Mouse (Mus musculus) urinary bladder, postnatal 4 days (tissue): ENCODE data around the gene Smpd2.
"Not testable (repeated sequence)": the region's sequence is repeated elsewhere in the genome, so short reads cannot be mapped to it uniquely, and the experiment has no call there.

Experiments
- DNase-seq, 2 experiments: peaks; one replicate each; pipeline ENCODE4 v3.0.0; 2021 to 2022; ENCODE audit warnings: low spot score in 2 of 2

Smpd2 gene

DNA sequence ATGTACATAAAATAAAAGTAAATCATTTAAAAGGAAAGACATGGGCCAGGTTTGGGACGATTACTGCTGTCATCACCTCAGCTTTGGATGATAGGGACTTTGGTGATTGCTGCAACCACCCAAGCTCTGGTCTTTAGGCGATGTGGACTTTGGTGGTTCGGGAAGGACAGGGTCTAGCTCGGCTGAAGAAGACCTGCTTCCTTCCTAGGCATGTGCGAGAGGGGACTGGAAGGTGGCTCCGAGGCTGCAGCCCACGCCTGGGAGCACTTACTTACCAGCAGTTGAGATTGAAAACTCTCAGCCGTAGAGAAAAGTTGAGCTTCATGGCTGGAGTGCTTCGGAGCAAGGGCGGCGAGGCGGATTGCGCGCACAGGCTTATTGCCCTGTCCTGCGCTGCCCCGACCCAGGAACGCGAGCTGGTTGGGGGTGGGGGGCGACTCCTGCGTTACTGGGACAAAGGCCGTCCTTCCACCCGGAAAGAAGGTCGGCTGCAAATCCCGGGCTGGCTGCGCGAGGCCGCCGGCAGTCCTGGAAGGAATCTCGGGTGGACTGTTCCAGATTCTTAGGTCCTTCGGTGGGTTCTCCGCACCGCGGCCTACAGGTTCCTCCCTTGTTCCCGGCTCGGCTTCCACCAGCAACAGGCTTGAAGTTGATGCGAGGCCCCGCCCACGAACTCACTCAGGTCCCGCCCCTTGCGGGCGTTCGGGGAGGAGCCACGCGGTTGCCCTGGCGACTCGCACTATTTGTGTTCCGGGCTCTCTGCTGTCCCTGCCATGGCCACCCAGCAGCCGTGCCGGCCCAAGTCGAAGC is at the start of gene Smpd2, which contains the start of gene Ppil6:
Gene Smpd2 (minus strand): TSS at position 662 of the 810 bp plus-strand sequence.
Gene Ppil6 (plus strand): TSS at position 732 of the 810 bp plus-strand sequence.
- peak; percentile 93 to 95 for DNase-seq

DNA sequence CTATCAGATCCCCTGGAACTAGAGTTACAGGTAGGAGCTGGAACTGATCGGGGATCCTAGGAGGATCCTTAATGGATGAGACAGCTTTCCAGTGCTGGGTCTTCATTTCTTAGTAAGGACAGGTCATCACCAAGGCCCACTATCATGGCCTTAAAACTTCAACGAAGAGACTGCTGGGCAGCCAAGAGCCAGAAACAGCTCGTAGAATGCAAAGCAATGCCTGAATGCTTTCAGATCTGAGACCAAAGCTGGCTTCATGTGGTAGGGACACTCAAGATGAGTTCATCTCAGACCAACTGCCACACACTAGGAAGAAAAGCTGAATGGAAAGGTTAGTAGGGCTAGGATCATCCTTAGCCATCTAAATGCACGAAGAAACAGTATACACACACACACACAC is 48.8 kb upstream of the Smpd2 start:
- DNase-seq = no peak

DNA sequence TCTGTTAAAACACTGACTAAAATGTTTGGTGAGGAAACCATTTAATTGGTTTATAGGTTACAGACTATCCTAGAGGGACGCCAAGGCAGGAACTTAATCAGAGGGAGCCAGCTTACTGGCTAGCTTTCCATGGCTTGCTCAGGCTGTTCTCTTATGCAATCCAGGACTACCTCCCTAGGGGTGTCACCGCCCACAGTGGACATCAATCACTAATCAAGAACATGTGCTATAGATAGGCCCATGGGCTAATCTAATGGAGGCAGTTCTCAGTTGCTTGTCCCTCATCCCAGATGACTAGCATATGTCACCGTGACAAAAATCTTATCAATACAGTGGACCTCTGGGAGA is 47.8 kb upstream of the Smpd2 start:
- no peak for DNase-seq

DNA sequence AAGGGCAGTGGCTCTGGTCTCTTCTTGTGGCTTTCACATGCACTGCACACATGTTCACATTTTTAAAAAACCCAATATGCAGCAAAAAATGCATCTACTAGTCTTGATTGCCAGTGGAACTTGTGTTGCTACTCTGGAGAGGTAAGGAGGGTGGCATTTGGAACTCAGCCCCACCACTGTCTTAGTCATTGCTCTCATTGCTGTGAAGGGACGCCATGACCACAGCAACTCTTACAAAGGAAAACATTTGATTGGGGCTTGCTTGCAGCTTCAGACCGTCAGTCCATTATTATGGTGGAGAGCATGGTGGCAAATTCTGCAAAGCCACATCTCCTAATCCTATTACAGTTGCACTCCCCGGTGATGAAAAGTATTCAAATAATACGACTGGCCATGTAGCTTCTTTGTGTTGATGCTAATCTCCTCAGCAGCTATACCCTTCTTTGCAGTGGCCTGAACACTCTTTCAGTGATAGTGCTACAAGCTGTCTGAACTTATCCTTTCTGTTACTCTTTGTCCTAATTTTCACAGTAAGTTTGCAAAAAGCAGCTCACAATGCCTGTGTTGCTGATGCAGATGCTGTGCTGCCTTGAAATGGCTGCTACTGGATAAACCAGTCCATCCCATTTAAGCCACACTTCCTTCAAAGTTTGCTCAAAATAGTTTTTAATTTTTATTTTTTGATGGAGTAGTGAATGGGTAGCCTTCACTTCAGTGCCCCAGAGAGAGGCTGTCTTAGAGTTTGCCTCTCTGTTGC is 47.2 kb upstream of the Smpd2 start:
- no peak for DNase-seq

DNA sequence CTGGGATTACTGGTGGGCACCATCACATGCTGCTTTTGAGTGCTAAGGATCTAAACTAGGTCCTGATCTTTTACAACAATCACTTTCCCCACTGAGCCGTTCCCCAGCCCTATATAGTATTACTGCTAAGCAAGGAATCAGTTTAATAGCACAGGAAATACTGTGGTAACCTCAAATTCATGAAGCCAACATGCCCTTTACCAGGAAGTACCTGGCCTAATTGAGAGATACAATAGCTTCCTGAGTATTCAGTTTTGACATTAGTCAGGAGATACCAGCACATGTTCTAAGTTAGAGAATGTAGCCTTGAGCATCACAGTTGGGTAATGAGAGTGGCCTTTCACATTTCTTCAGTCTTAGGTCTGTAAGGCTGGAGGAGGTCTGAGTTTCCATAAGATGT is 46.5 kb upstream of the Smpd2 start:
- DNase-seq = no peak

- no peak for DNase-seq
These were observed 45.8 kb upstream of the Smpd2 start for GRCm38 (mm10) chr10:41535991-41536390.

DNA sequence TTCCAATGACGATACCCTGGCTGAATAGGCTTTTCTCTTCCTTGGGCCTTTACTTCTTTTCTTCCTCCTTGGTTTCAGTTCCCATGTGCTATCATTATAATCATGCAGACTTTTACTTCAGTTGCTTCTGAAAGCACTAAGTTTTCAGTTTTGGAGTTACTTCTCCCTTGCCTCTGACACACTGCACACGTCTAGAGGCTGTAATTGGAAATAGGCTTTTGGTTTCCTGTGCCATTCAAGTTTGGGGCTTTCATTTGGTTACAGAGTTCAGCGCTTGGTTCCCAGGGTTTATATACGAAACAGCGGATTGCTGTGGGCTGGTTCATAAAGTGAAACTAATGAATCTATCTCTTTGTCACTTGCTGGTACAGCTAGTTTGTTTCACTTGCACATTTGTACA is 39.8 kb upstream of the Smpd2 start:
- DNase-seq = no peak

- DNase-seq = no peak
These were observed 35.5 kb upstream of the Smpd2 start for GRCm38 (mm10) chr10:41525696-41526095.

DNA sequence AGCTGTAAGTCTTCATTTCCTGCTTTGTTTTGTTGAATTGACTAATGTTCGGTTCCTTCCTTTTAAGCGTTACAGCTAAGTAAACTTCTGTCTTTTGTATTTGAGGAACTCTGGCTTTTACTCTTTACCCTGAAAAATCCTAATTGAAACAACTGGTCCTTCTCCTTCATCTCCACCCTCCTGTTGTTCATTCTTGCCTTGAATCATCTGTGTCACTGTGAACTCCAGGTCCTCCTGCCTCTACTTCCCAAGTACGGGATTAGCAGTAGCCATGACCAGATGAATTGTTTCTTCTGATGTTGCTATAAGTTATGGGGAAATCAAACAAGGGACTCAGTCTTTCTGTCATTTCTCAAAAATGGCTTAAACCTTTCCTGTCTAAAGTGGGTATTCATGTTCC is 33.2 kb upstream of the Smpd2 start:
- DNase-seq = no peak

- no peak for DNase-seq
These were observed 30.2 kb upstream of the Smpd2 start for GRCm38 (mm10) chr10:41520410-41520673.

DNA sequence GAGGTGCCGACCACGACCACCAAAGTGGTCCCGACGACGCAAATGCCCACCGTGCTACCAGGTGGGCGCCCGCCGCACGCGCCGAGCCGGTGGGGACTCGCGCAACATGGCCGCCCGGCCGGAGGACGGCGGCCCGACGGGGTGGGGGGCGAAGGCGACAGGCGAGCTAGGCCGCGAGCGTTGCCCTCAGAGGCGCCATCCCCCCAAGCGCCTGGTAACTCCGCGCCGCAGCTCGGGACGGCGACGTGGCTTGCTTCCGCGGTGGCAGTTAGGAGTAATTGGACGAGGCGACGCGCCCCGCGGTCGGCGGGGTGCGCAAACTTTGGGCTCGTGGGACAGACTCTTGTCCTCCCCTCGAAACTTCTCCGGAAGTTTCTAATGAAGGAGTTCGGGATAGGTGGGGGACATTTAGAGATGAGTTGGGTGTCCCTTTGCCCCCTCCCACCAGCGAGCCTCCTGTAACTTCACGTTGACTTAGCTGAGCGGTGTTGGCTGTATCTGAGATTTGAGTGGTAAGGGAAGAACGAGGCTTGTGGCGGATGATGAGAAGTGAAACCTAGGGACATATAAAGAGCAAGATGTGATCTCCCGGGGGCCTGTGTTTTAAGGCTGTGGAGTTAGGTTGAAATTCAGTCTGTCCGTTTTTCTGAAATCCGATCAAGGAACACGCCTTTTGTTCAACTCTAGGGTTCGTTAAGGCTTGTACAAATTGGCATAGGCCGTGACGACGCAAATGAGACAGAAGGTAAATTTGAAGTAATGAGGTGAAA is 29.7 kb upstream of the Smpd2 start:
- DNase-seq = peak in 1 of 2 experiments; percentile 60

- DNase-seq = peak; percentile 90 to 92
These were observed 28.9 kb upstream of the Smpd2 start, which contains the start of gene Cd164 for GRCm38 (mm10) chr10:41518981-41519618. Cd164 (plus strand) TSS chr10:41519414.

DNA sequence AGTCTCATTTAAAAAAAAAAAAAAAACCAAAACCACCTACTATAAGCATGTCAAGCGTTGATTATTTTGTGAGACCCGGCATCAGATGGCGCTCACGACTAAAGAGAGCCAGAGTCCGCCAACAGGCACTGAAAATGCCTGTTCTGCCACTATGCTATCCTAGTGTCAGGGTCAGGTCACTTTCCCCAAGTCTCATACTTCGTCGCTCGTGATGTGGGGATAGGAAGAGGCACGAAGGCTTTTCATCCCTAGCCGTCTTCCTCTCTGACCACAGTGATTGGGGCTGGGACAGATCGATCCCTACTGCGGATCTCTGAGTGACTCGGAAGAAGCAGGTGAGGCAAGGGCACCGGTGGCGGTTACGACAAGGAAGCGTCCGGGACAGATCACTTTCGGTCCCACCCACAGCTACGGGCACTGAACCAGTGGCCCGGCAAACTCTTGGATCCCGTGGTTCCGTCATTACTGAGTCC is 28.4 kb upstream of the Smpd2 start:
- peak; percentile 64 to 68 for DNase-seq

DNA sequence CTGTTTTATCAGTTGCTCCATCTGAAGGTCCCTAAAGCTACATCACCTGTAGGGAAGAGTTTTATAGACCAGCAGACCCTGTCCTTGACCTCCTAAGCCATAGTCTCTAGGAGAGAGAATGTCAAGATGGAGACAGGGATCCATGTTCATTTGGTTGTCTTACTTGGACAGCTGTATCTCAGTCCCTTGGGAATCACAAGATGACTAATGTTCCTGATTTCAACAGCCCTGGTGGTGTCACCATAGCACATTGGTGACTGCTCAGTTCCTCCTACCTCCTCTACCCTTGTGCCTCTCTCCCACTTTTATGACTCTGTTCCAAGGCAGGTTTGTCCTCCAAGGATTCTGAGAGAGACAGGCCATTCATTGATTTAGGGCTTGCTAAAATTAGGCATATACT is 24.8 kb upstream of the Smpd2 start:
- no peak for DNase-seq

DNA sequence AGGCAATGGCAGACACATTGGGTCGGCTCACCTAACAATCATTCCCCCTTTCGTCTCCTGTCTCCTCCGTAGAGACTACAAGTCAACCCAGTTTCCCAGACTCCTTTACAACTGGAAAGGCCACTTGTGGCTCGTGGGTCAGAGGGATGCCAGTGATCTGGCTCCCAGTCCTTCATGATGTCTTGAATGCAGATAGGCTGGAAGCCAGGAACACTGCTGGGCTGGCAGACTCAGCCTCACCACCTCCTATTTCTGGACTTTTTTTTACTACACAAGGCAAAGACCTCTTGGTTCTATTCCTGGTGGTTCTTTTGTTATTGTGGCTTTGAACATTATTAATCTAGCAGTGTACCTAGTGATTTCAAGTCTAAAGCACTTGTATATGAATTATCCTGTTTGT is 24.1 kb upstream of the Smpd2 start:
- DNase-seq = no peak

- DNase-seq = no peak
These were observed 19.0 kb upstream of the Smpd2 start for GRCm38 (mm10) chr10:41509160-41509559.

DNA sequence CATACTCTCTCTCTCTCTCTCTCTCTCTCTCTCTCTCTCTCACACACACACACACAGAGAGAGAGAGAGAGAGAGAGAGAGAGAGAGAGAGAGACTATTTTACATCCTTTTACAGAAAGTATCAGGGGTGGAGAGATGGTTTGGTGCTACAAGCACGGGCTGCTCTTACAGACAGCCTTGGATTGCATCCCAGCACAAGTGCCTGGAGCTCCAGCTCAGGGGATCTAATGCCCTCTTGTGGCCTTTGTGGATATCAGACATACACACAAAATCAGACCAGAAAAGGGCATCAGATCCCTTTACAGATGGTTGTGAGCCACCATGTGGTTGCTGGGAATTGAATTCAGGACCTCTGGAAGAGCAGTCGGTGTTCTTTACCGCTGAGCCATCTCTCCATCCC is 15.3 kb upstream of the Smpd2 start:
- not testable (repeated sequence) for DNase-seq

DNA sequence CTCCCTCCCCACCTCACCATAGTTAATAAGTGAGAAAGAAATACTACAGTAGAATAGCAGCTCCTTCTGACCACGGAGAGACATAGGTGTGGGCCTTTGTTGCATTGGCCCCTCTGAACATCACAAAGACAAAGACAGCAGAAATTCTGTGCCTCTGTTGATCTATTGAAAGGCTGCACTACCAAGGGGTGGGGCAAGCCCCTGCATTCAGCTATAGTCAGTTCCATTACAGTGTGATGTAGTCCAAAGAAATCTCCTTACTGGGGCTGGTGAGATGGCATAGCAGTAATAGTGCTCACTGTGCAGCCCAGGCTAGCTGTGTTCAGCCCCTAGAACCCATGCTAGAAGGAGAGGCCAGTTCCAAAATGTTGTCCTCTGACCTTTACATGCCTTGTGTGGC is 14.8 kb upstream of the Smpd2 start:
- no peak for DNase-seq

DNA sequence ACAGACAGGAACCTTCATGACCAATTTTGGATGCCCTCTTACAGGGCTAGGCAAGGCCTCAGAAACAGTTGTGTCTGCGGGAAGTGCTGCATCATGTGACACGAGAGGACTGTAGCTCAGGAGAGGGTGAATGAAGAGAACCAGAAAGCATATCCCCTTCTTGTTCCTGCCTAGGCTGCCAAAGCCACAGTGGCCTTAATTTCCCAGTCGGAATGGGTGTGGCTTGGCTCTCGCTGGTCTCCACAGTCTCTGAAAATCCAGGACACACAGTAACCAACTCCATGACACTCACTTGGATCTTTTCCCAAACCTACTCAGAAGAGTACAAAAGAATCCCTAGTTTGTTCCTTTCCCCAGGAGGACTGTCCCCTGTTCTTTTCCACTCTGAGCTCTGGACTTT is 10.8 kb upstream of the Smpd2 start:
- no peak for DNase-seq

GRCm38 (mm10) chr10:41491111-41491510 is 942 bp upstream of the Smpd2 start:
- no peak for DNase-seq

DNA sequence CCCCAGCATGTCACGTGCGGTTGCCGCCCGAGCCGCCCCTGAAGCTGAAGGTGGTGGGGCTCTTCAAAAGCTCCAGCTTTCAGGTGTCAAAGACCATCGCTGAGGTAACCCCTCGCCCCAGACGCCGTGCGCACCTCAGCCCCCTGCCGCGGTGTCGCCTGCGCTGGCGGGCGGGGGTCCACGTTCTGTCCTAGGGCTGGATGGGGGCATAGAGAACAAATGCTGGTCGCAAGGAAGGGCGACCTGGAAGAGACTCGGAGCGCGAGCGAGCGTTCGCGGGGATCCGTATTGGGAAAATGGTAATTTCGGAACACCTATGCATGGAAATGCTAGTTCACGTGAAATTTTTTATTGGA is 327 bp upstream of the Smpd2 start:
- DNase-seq = no peak

- no peak for DNase-seq
These were observed 875 bp downstream of the Smpd2 start for GRCm38 (mm10) chr10:41489294-41489693.
